Mouse (Mus musculus): ENCODE results near the gene Blvrb. TPM values are rescaled to one million over a fixed set of nuclear protein-coding genes. Genes with fewer than 3 reads are reported as not detected.

Blvrb gene
- polyA plus RNA-seq, 1 experiment, result 78.4 TPM

DNA sequence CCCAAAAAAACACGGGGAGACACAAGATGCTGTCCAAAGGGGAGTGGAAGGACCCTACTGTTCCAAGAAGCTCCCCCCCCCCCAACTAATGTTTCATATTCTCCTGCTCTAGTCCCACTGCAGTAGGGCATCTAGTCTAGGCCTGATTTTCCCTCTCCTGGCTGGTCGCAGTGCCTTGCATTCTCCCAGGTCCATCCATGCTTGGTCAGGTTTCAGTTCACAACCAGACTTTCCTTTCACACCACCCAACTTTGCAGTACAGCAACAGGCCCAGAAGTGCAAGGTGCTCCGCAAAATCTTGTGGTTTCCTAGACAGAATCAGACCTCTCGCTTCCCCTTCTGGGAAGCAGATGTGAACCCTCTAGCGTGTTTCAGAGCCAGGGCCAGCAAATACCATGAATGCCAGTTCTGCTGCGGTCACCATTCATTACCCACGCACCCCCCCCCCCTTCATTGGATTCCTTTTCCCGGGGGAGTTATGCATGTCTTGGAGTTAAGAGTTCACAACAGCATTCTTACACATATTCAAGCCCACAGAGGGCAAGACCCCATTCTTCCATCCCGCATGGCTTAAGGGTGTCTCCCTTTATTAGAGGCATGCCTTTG, 59.1 kb downstream of the Blvrb start:
- H3K79me3 ChIP-seq (ENCODE audit: low read depth), result peaks cover 2% of the 10 kb centered on the region
- H3ac ChIP-seq (ENCODE audit: control insufficient read depth, insufficient read length, low read depth), result no peak overlapping the region
- H3K79me2 ChIP-seq (ENCODE audit: control insufficient read depth, insufficient read depth), result peaks cover 8% of the 10 kb centered on the region
- H3K27me3 ChIP-seq (ENCODE audit: control insufficient read depth, insufficient read depth, insufficient read length), result no peaks in the 10 kb centered on the region
- H3K36me3 ChIP-seq (ENCODE audit: control insufficient read depth, insufficient read depth), result no peaks in the 10 kb centered on the region
- TF ChIP-seq CTCF (IDR thresholded peaks at IDR 0.05; ENCODE audit: control insufficient read depth, insufficient read depth, insufficient read length), result no peak
- TF ChIP-seq USF1 (IDR thresholded peaks at IDR 0.05; ENCODE audit: low read depth), result no peak
- no peak for TF ChIP-seq MYOG (IDR thresholded peaks at IDR 0.05; ENCODE audit: control insufficient read depth, extremely low read depth, insufficient read length)
- TF ChIP-seq CEBPB (IDR thresholded peaks at IDR 0.05; ENCODE audit: low read depth), result no peak
- no peak for TF ChIP-seq MYOD1 (IDR thresholded peaks at IDR 0.05; ENCODE audit: control insufficient read depth, insufficient read length, low read depth)
- no peak for TF ChIP-seq MAX (IDR thresholded peaks at IDR 0.05)
- TF ChIP-seq FOSL1 (IDR thresholded peaks at IDR 0.05; ENCODE audit: insufficient read depth, low read length, poor library complexity, severe bottlenecking), result no peak
- no peak overlapping the region for H3K4me3 ChIP-seq (ENCODE audit: insufficient read depth, poor library complexity, severe bottlenecking)

- no peaks in the 10 kb centered on the region for H3K27me3 ChIP-seq (ENCODE audit: control insufficient read depth, insufficient read depth, insufficient read length)
- peaks cover 2% of the 10 kb centered on the region for H3K79me3 ChIP-seq (ENCODE audit: low read depth)
- H3K36me3 ChIP-seq (ENCODE audit: control insufficient read depth, insufficient read depth), result no peaks in the 10 kb centered on the region
- H3K79me2 ChIP-seq (ENCODE audit: control insufficient read depth, insufficient read depth), result peaks cover 8% of the 10 kb centered on the region
- H3K4me3 ChIP-seq (ENCODE audit: insufficient read depth, poor library complexity, severe bottlenecking), result peak overlapping the region; percentile 31
- no peak for TF ChIP-seq CEBPB (IDR thresholded peaks at IDR 0.05; ENCODE audit: low read depth)
- no peak for TF ChIP-seq FOSL1 (IDR thresholded peaks at IDR 0.05; ENCODE audit: insufficient read depth, low read length, poor library complexity, severe bottlenecking)
- no peak for TF ChIP-seq CTCF (IDR thresholded peaks at IDR 0.05; ENCODE audit: control insufficient read depth, insufficient read depth, insufficient read length)
- no peak for TF ChIP-seq USF1 (IDR thresholded peaks at IDR 0.05; ENCODE audit: low read depth)
- peak overlapping the region; percentile 77 for H3ac ChIP-seq (ENCODE audit: control insufficient read depth, insufficient read length, low read depth)
Measured at GRCm38 (mm10) chr7:27507711-27508647, 60.2 kb downstream of the Blvrb start.

GRCm38 (mm10) chr7:27508648-27509005, 60.8 kb downstream of the Blvrb start:
- TF ChIP-seq MYOD1 (IDR thresholded peaks at IDR 0.05; ENCODE audit: control insufficient read depth, insufficient read length, low read depth) (no peak), CTCF (IDR thresholded peaks at IDR 0.05; ENCODE audit: control insufficient read depth, insufficient read depth, insufficient read length) (peak; percentile 62)
- no peaks in the 10 kb centered on the region for H3K36me3 ChIP-seq (ENCODE audit: control insufficient read depth, insufficient read depth)
- peaks cover 2% of the 10 kb centered on the region for H3K79me3 ChIP-seq (ENCODE audit: low read depth)

DNA sequence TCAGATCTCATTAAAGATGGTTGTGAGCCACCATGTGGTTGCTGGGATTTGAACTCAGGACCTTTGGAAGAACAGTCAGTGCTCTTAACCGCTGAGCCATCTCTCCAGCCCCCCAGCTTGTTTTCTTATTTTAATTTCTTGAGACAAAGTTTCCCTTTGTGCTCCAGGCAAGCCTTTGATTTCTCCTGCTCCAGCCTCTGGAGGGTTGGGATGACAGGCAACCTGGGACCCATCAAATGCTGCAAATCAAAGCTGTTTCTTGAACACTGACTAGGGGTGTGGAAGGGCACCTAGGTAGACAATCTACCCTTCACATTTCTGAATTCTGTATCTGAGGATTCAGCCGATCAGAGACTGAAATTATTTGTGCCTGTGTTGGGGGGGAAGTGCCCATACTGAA, 63.0 kb downstream of the Blvrb start:
- Histone ChIP-seq H3K36me3 (ENCODE audit: control insufficient read depth, insufficient read depth) (no peaks in the 10 kb centered on the region), H3K27me3 (ENCODE audit: control insufficient read depth, insufficient read depth, insufficient read length) (no peaks in the 10 kb centered on the region), H3K4me3 (ENCODE audit: insufficient read depth, poor library complexity, severe bottlenecking) (no peak overlapping the region), H3K79me3 (ENCODE audit: low read depth) (peaks cover 2% of the 10 kb centered on the region), H3ac (ENCODE audit: control insufficient read depth, insufficient read length, low read depth) (no peak overlapping the region), H3K79me2 (ENCODE audit: control insufficient read depth, insufficient read depth) (peaks cover 8% of the 10 kb centered on the region)
- no peak for TF ChIP-seq MYOD1 (IDR thresholded peaks at IDR 0.05; ENCODE audit: control insufficient read depth, insufficient read length, low read depth)
- TF ChIP-seq MYOG (IDR thresholded peaks at IDR 0.05; ENCODE audit: control insufficient read depth, extremely low read depth, insufficient read length), result no peak
- no peak for TF ChIP-seq CTCF (IDR thresholded peaks at IDR 0.05; ENCODE audit: control insufficient read depth, insufficient read depth, insufficient read length)
- TF ChIP-seq MAX (IDR thresholded peaks at IDR 0.05), result no peak
- TF ChIP-seq FOSL1 (IDR thresholded peaks at IDR 0.05; ENCODE audit: insufficient read depth, low read length, poor library complexity, severe bottlenecking), result no peak
- TF ChIP-seq USF1 (IDR thresholded peaks at IDR 0.05; ENCODE audit: low read depth), result no peak
- no peak for TF ChIP-seq CEBPB (IDR thresholded peaks at IDR 0.05; ENCODE audit: low read depth)

More at GRCm38 (mm10) chr7:27508648-27509005, 60.8 kb downstream of the Blvrb start:
- Histone ChIP-seq H3ac (ENCODE audit: control insufficient read depth, insufficient read length, low read depth) (no peak overlapping the region), H3K4me3 (ENCODE audit: insufficient read depth, poor library complexity, severe bottlenecking) (peak overlapping the region; percentile 24), H3K27me3 (ENCODE audit: control insufficient read depth, insufficient read depth, insufficient read length) (no peaks in the 10 kb centered on the region), H3K79me2 (ENCODE audit: control insufficient read depth, insufficient read depth) (peaks cover 8% of the 10 kb centered on the region)

DNA sequence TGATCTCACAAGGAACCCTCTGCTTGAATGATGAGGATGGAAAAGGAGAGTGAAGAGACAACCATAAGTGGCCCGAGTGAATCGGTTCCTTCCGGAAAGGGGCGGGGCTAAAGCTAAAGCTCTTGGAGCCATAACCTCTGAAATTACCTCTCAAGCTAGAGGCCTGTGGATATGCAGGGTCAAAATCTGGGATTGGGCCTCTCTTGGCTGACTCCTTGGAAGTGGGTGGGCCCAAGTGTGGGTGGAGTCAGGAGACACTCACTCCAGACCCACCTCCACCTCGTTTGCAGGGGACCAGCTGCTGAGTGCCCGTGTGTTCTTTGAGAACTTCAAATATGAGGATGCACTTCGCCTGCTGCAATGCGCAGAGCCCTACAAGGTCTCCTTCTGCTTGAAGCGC, 67.2 kb downstream of the Blvrb start:
- TF ChIP-seq MYOG (IDR thresholded peaks at IDR 0.05; ENCODE audit: control insufficient read depth, extremely low read depth, insufficient read length), result no peak
- TF ChIP-seq CTCF (IDR thresholded peaks at IDR 0.05; ENCODE audit: control insufficient read depth, insufficient read depth, insufficient read length), result no peak
- TF ChIP-seq FOSL1 (IDR thresholded peaks at IDR 0.05; ENCODE audit: insufficient read depth, low read length, poor library complexity, severe bottlenecking), result no peak
- TF ChIP-seq MAX (IDR thresholded peaks at IDR 0.05), result no peak
- no peak for TF ChIP-seq CEBPB (IDR thresholded peaks at IDR 0.05; ENCODE audit: low read depth)
- TF ChIP-seq USF1 (IDR thresholded peaks at IDR 0.05; ENCODE audit: low read depth), result no peak
- no peak for TF ChIP-seq MYOD1 (IDR thresholded peaks at IDR 0.05; ENCODE audit: control insufficient read depth, insufficient read length, low read depth)
- Histone ChIP-seq H3K79me2 (ENCODE audit: control insufficient read depth, insufficient read depth) (no peaks in the 10 kb centered on the region), H3K27me3 (ENCODE audit: control insufficient read depth, insufficient read depth, insufficient read length) (no peaks in the 10 kb centered on the region), H3K4me3 (ENCODE audit: insufficient read depth, poor library complexity, severe bottlenecking) (no peak overlapping the region), H3ac (ENCODE audit: control insufficient read depth, insufficient read length, low read depth) (no peak overlapping the region), H3K79me3 (ENCODE audit: low read depth) (no peaks in the 10 kb centered on the region), H3K36me3 (ENCODE audit: control insufficient read depth, insufficient read depth) (no peaks in the 10 kb centered on the region)

Other genes starting within 250 kb of the Blvrb start
- 5.7 TPM for gene Itpkc, start 219.3 kb upstream of the Blvrb start, polyA plus RNA-seq (2012; fragmentation: generic; extraction: Trizol)
- gene Coq8b, start 215.0 kb upstream of the Blvrb start, polyA plus RNA-seq (2012; fragmentation: generic; extraction: Trizol), result 9.3 TPM
- 11.7 TPM for gene Numbl, start 189.5 kb upstream of the Blvrb start, polyA plus RNA-seq (2012; fragmentation: generic; extraction: Trizol)
- 22.9 TPM for gene Ltbp4, start 110.3 kb upstream of the Blvrb start, polyA plus RNA-seq (2012; fragmentation: generic; extraction: Trizol)
- 27.6 TPM for gene Shkbp1, start 92.0 kb upstream of the Blvrb start, polyA plus RNA-seq (2012; fragmentation: generic; extraction: Trizol)
- gene Gm20479, start 90.6 kb upstream of the Blvrb start, polyA plus RNA-seq (2012; fragmentation: generic; extraction: Trizol), result not detected
- 0.25 TPM for gene Sptbn4, start 292 bp upstream of the Blvrb start, polyA plus RNA-seq (2012; fragmentation: generic; extraction: Trizol)
- gene Sertad3, start 25.8 kb downstream of the Blvrb start, polyA plus RNA-seq (2012; fragmentation: generic; extraction: Trizol), result 12.5 TPM
- gene Sertad1, start 38.9 kb downstream of the Blvrb start, polyA plus RNA-seq (2012; fragmentation: generic; extraction: Trizol), result 87.3 TPM
- 5.3 TPM for gene Prx, start 51.3 kb downstream of the Blvrb start, polyA plus RNA-seq (2012; fragmentation: generic; extraction: Trizol)
- gene Hipk4, start 75.3 kb downstream of the Blvrb start, polyA plus RNA-seq (2012; fragmentation: generic; extraction: Trizol), result 0.70 TPM
- 60.5 TPM for gene Pld3, start 105.2 kb downstream of the Blvrb start, polyA plus RNA-seq (2012; fragmentation: generic; extraction: Trizol)
- 26.9 TPM for gene 2310022A10Rik, start 105.3 kb downstream of the Blvrb start, polyA plus RNA-seq (2012; fragmentation: generic; extraction: Trizol)
- 102 TPM for gene Akt2, start 143.6 kb downstream of the Blvrb start, polyA plus RNA-seq (2012; fragmentation: generic; extraction: Trizol)
- gene Ttc9b, start 205.9 kb downstream of the Blvrb start, polyA plus RNA-seq (2012; fragmentation: generic; extraction: Trizol), result 0.11 TPM
- gene Map3k10, start 226.6 kb downstream of the Blvrb start, polyA plus RNA-seq (2012; fragmentation: generic; extraction: Trizol), result 31.4 TPM
- 0.75 TPM for gene Zfp607b, start 241.4 kb downstream of the Blvrb start, polyA plus RNA-seq (2012; fragmentation: generic; extraction: Trizol)

Measured in C2C12 (cell line).